Mouse (Mus musculus) ES-Bruce4 (cell line): ENCODE measurements around the gene Ddi2.

ENCODE experiments used
- CTCF ChIP-seq: IDR thresholded peaks from one replicate; pipeline ENCODE4 v1.8.1; 2011; ENCODE audit warnings: low read depth, low read length
- EP300 ChIP-seq: IDR thresholded peaks from 2 replicates; pipeline ENCODE4 v1.6.1; 2011; ENCODE audit warnings: low read depth, low read length; ENCODE audit not compliant: insufficient read depth
- POLR2A ChIP-seq: IDR thresholded peaks from one replicate; pipeline ENCODE4 v1.8.1; 2011; ENCODE audit warnings: low read length; ENCODE audit not compliant: insufficient read depth

GRCm38 (mm10) chr4:141755375-141755930 lies 32.2 kb upstream of the Ddi2 start:
- no peak for TF ChIP-seq CTCF
- TF ChIP-seq POLR2A: no peak
- TF ChIP-seq EP300: no peak
